Mouse (Mus musculus) cerebellum, postnatal 4 days (tissue): ENCODE measurements around the gene Sost.
"Not testable (repeated sequence)": the region's sequence is repeated elsewhere in the genome, so short reads cannot be mapped to it uniquely, and the experiment has no call there.

Experiments
- DNase-seq, 2 experiments: peaks; one replicate each; pipeline ENCODE4 v3.0.0; 2022; ENCODE audit warnings: low spot score in 2 of 2, mixed read lengths in 1 of 2

The Sost gene

DNA sequence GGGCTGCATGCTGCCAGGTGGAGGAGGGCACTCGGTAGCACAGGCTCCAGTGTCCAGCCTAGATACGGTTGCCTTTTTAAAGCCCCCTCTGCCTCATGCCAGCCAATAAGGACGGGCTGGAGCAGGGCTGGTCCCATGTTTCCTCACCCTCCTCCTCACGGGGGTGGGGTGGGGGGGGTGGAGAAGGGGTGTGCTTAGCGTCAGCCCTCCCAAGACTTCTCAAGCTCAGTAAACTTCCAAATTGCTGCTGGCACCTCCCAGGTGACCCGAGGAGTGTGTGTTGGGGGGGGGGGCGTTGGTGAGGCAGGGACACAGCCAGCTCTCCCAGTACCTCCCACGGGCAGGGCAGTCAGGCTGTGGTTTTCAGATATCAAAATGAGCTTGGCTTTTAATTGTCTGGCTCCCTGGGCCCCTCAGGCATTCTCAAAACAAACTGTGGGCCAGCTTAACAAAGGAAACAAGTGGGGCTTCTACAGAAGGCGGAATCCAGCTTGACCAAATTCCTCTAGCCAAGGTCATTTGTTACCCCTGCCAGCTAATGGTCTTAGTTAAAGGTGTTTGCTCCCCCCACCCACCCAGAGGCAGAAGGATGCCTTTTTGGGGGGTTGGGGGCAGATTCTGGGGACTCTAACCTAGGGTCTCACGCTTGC lies at the start of gene Sost:
Gene Sost, minus strand, starts transcription at position 51 of the 650 bp plus-strand sequence.
- no peak for DNase-seq

DNA sequence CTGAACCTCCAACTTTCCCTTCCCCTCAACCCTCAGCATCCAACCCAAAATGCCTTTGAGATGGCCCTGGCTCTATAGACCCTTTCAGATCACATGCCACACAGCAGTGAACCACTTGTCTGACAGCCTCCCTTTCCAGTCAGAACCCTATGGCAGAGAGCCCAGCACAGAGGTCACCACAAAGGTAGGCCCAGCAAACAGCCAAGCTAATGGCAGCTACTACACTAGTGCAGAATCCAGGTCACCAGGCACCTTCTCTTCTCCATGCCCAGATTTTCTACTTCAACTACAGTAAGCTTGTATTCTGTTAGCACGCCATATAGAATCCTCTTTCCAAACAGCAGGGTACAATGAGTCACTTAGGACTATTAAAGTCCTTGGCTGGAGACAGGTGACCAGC lies 49.3 kb upstream of the Sost start:
- DNase-seq: no peak

DNA sequence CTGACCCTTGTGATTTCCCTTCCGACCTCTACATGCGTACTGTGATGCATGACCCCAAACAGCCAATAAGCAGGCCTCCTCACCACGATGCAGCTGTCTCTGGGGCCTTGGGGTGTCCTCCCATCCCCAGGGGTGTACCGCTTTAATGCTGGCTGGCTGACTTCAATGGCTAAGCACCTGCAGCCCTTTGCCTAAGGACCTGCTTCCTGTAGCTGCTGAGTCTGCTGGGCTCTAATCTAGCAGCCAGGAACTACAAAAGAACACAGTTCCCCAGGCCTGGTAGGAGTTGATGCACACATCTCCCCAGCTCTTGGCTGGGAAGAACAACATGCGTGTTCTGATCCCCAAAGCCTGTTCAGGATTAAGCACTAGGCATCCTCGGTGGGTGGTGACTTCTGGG lies 48.7 kb upstream of the Sost start:
- DNase-seq: no peak

DNA sequence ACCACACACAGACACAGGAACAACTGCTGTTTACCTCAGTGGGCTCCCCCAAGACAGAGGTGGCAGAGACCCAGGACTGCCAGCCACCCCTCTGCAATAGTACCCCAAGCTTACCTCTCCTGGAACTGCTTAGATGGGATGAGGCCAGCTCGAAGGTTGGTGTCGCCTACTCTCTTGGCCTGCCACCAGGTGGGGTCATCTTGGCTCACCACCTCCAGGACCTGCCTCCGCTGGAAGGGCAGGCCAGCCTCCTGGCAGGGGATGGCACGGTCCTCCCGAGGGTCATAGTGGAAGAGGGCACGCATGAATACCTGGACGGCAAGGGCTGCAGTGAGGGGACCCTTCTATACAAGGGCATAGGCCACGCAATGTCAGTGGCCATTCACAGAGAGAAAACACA lies 46.4 kb upstream of the Sost start:
- no peak for DNase-seq

DNA sequence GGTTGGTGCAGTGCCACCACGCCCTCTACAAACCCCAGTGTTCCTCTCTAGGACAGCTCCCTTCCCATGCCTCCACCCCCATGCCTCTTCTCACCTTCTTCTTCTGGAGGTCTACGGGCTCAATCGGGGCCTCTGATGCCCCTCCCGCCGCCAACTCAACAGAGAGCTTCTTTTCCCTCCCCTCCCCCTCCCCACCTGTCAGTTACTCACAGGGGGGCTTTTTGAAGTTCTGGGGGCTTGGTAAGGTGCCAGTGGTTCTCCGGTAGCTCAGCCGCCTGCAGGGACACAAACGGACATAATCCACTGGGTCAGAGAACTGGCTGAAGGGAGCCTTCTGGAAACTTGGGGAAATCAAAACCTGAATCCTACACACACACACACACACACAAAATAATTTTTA lies 44.7 kb upstream of the Sost start:
- DNase-seq: no peak

DNA sequence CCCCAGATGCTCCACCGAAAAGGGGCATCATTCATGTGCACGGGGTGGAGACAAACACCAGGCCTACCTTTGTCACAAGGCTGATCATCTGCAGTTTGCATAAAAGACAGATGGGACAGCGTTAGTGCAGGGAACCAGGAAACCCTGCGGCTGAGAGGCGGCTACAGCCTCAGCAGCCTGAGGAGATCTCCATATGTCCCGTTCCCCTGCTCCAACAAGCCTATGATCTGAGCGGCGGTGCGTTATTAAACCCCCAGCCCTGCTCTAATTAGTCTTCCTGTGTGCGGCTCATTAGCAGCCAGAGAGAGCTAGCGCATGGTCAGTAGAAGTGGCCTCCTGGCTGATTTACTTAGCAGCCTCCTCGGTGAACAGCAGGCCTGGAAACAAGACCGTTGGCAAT lies 43.3 kb upstream of the Sost start:
- peak in 1 of 2 experiments; percentile 59 for DNase-seq

DNA sequence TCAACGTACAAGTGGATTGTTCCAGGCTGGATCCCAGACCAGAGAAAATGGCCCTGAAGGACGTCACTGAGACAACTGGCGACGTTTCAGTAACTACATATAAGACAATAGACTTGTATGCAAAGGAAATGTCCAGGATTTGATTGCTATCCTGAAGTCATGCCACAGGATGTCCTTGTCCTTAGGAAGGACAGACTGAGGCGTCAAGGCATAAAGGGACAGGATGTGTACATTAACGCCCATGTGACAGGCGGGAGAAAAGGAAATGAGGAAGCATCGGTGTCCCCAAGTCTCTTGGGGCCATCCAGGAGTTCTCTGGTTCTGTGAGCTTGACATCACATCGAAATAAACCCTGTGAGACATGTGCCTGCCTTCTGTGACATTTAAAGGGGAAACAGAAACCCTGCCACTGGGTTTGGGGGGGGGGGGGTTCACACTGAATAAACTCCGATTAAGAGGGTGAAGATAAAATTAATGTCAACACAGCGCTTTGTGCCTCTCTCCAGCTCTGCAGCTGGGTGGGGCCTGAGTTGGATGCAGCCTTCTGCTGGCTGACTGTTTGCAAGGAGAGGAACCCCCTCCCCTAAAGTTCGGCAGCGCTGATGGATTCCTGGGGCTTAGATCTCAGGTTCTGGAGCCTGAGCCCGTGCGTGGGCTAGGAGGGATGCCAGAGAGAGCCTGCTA lies 42.3 kb upstream of the Sost start:
- DNase-seq: no peak

DNA sequence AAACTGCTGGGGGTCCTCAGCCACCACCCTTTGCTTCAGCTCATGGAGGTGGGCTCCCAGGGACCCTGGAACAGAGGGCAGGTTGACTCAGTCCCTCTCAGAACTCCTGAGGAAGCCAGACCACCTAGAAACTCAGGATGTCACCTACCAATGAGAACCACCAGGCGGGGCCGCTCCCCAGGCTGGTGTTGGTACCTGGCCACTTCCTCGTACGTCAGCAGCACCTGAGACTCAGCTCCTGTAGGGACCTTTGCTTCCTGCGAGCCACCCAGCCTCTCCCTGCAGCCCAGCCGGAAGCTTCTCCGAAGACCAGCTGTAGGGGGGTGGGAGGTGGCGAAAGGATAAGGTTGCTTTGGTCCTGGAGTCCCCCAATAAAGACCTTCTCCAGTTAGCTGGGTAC lies 41.6 kb upstream of the Sost start:
- DNase-seq: no peak

DNA sequence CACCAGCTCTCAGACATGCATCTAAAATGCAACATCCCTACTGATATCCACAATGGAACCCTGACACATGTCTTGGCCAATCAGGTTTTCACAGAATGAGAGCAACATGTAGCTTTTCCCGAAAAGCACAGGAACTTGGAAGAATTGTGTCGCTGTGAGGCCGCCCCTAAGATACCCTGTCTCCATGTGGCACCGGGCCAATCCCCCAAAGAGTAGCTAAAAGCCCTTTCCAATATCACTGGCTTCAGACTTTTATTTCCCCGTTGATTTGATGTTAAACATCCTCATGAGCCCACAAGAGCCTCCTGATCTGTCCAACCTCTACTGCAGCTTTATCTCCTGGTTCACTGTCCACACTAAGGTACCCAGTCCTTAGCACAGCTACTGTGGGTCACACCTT lies 39.9 kb upstream of the Sost start:
- DNase-seq: no peak

DNA sequence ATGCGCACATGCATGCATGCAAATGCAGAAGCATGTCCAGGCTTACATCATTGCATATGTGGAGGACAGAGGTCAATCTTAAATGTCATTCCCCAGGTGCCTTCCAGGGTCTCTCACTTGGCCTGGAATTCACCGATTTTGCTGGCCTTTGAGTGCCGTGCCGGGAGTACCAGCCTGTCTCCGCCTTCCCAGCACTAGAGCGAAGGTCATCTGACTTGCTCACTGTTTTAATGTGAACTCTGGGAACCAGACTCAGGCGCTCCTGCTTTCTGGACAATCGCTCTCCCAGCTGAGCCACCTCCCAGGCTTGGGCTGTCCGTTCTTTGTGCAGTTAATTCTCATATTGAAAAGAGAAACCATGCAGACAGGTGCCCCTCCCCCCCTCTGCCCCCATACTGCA lies 39.5 kb upstream of the Sost start:
- DNase-seq: no peak

DNA sequence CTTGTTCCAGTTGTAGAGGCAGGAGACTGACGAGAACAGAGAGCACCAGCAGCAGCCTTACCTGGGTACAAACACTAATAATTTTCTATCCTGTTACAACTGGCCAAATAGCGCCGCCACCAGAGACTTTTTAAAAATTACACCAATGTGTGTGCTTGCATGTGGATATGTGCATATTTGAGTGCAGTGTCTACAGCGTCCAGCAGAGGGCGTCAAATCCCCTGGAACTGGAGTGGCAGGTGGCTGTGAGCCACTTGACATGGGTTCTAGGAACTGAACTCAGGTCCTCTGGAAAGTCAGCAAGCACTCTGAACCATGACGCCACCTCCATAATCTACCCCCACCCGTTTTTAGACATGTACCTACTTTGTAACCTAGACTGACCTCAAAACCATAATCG lies 37.4 kb upstream of the Sost start:
- no peak for DNase-seq

DNA sequence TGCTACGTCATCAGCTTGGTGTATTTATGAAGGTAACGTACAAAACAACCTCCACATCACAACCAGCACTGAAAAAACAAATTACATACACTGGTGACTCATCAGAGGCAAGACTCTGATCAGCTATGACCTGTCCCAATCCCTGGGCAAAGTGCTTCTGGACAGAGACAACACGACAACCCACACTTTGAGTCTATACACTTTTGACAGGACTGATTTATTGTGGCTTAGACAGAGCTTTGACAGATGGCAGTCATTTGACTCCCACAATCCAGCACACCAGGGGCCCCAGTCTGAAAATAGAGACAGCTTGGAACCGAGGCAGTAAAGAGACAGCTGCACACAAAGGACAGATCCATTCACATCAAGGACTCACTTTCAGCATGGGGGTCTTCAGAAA lies 32.7 kb upstream of the Sost start:
- no peak for DNase-seq

DNA sequence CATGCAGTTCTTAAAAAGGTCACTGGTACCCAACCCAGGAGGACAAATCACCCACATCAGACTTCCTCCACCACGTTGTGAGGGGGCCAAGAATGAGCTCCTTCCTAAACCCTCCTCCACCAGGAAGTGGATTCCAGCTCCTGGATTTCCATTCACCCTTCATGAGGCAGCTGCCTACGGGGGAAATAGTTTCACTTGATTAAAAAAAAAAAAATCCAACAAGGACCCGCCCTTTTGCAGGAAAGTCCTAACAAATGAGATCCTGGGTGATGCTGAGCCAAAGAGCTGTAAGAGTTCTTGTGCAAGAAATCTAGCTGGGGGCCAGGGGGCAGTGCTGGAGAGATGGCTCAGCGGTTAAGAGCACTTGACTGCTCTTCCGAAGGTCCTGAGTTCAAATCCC lies 31.4 kb upstream of the Sost start:
- no peak for DNase-seq

DNA sequence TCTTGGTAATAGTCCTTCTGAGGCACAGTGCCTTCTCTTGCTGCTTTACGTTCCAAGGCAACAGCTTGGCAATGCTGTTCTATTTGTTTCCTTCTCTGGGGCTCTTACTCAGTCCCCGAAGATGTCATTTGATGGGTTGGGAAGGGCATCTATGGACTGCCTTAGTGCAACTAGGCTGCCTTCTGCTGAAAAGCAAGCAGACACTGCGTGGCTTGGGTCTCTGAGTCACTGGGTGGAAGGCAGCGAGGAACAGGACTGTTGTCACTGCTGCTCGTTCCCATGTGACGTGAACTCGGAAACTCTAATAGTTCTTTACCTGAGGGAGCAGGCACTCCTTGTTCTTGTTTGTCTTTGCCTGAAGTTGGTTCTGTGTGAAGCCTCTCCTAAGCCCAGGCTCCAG lies 29.1 kb upstream of the Sost start:
- no peak for DNase-seq

DNA sequence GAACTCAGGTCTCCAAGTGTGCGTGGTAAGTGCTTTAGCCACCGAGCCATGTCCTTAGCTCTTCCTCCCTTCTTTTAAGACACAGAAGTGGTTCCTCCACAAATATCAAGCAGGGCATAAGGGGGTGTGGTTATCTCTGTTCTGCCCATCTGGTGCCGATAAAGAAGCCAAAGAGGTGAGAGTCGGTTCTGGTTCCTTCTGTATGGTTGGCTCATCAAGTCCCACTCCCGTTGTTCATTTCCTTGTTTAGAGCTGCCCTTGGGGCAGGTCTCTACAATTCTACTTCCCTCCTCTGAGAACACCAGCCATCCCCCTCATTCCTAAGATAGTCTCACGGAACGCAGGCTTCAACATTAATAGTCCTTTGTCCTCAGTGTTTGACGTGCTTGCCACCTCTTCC lies 27.3 kb upstream of the Sost start:
- no peak for DNase-seq

DNA sequence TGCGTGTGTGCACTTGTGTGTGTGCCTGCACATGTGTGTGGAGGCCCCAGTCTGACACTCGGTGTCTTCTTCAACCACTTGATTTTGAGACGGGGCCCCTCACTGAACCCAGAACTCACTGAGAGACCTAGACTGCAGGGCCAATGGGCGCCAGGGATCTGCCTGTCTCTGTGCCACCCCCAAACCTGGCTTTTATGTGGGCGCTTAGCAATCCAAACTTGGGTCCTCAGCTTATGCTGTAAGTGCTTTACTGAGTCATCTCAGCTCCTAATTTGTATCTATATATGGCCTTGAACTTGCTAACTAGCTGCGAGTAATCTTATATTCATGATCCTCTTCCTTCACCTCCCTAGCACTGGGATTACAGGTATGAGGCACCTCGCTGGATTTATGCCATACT lies 25.6 kb upstream of the Sost start:
- DNase-seq: no peak

DNA sequence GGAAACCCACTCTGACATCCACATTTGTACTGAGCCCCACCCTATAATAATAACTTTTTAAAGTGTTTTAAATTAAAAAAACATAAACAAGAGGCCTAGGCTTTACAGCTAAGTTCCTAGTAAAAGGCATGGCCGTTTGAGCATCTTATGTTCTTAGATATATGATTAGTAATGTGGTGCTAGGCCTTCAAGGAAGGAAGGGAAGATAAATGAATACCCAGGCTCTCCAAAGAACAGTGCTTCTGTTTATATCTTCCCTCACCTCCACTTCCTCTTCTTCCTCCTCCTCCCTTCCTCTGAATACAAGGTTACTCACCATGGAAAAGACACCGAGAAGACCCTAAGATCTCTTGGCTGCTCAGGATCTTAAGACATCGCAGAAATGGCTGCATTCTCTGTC lies 25.0 kb upstream of the Sost start:
- no peak for DNase-seq

DNA sequence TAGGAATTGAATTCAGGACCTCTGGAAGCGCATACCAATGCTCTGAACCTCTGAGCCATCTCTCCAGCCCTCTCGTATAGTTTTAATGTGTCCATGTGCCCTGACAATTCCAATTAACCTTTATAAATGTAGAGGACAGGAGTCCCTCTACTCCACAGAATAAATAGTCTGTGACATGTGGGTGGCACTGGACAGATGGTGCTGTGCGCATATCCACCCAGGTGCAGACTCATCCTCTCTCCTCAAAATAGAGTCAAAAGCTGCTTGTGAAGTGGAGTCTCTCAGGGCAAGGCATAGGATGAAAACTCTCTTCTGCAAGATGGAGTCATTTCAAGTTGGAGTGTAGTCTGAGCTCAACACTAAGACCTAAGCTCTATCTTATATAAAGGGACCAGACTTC lies 23.4 kb upstream of the Sost start:
- DNase-seq: no peak

DNA sequence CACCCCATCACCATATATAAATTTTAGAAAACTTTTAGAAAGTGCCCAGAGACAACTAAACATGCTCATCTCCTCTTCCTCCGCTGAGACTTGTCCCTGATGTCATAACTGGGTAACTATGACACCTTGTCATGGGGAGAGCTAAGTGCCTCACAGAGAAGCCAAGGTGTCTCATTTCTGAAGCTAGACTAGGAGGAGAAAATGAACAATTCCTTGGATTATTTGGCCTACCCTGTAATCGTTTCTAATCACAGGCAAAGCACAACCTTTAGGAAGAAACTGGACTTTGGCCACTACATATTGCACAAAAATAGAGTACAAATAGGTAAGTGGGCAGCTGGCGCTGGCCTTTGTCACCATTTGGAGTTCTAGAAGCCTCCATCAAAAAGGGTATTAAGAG lies 20.1 kb upstream of the Sost start, which contains the start of gene Dusp3:
Gene Dusp3, minus strand, starts transcription at position 101 of the 400 bp plus-strand sequence.
- no peak for DNase-seq

DNA sequence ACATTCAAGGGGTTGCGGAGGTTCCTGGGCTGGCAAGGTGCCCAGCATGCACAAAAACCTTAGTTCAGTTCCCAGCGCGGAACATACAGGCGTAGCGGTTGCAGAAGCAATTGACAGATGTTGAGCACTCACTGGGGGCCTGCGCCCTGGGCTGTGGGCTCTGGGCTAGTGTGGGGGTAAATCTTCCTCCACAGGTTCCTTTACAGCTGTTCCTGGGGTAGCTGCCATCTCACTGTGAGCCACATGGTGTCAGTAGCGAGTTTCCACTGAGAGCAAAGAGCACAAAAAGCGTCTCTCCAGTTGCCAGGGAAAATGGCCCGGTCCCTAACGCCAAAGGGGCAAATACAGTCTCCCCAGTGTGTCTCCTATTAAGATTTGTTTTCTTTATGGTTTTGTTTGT lies 19.2 kb upstream of the Sost start:
- peak; percentile 84 to 88 for DNase-seq

DNA sequence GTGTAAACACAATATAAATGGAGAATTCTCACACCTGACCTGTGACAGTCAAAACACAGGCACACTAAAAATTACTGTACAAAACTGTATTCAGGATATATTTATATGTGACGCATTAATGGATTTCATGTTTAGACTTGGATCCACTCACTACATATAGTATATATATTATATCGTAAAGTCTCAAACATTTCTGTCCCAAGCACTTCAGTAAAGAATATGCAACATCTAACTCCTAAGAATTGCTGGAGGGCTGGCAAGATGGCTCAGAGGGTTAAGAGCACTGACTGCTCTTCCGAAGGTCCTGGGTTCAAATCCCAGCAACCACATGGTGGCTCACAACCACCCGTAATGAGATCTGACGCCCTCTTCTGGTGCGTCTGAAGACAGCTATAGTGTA lies 18.6 kb upstream of the Sost start:
- DNase-seq: not testable (repeated sequence)

DNA sequence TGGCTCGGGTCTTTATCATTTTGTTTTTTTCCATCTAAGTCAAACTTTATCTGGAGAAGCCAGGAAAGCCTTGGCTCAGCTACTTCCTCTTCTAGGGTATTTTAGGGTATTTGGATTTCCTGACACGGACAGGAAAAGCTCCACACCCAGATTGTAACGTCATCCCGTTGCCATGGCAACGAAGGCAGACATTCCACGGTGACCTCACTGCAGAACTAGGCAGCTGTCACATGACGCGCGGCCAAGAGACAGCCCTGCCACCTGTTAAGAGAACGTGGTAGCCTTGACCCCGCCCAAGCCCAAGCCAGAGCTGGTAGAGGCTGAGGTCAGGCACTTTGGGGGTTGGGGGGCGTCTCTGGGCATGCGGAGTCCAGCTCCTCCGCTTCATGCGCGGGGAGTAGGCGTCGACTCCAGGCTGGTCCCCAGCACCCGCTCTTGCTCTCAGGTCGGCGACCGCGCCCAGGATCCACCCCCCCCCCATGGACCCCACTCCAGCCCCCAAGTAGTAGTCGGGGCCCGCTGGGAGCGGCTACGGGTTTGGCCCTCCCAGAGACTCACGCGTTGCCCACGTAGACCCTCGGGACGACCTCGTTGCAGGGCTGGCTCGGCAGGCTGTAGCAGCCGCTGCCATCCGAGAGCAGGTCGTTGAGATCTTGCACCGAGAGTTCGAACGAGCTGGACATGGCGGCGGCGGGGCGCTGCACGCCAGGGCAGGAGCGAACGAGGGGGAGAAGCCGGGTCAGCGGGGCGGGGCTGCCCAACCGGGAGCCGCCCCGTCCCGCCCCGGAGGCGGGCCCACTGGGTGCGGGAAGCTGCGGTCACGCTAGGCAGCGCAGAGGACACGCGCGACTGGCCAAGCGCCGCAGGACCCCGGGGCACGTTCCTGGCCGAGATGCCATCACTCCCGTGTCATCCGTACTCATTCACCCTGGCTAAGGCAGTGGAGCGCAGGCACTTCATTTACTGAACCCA lies 17.5 kb upstream of the Sost start, which contains the start of gene Cfap97d1:
Gene Cfap97d1, plus strand, starts transcription at position 226 of the 972 bp plus-strand sequence.
- DNase-seq: peak; percentile 70 to 86
